Mouse (Mus musculus) Muller cell, postnatal 12 days (primary cell): ENCODE data around the gene Map7d2.

Source experiments
- DNase-seq: peaks from one replicate; pipeline ENCODE4 v3.0.0-alpha.2; 2015; ENCODE audit errors: inconsistent ontology term

Gene Map7d2

DNA sequence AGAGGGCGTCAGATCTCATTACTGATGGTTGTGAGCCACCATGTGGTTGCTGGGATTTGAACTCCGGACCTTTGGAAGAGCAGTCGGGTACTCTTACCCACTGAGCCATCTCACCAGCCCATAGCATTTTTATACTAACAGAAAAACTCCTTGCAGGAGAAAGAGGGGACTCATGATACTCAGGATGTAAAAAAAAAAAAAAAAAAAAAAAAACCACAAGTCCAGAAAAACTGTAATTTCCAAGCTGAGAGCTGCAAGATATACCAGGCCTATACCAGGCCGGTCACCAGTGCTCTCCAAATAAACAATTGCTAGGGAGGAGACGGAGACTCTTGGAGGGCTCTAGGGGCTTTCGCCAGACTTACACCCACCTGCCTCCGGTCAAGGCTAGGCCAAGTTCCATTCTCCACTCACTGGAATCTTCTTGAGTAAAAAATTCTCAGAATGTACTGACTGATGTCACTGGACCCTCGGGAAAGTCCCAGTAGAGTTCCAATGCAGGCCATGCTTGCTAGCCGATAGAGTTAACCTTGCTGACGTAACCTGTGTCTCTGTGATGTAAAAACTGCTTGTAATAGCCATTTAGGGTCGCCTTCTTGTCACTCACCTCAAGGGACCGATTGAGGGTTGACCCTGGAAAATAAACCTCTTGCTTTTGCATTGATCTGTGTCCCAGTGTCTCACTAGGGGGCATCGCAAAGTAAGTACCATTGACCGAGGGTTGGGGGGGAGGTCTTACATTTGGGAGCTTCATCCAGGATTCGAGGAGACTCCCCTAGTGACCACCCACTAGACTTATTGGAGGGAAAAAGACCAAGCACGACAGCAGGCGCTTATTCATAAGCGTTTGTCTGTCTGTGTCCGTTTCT is 95.7 kb downstream of the Map7d2 start:
- no peak for DNase-seq

GRCm38 (mm10) chrX:159510716-159511051 is 96.3 kb downstream of the Map7d2 start:
- DNase-seq = no peak

GRCm38 (mm10) chrX:159515599-159515998 is 101.2 kb downstream of the Map7d2 start:
- no peak for DNase-seq

GRCm38 (mm10) chrX:159521780-159522179 is 107.4 kb downstream of the Map7d2 start:
- DNase-seq = no peak

DNA sequence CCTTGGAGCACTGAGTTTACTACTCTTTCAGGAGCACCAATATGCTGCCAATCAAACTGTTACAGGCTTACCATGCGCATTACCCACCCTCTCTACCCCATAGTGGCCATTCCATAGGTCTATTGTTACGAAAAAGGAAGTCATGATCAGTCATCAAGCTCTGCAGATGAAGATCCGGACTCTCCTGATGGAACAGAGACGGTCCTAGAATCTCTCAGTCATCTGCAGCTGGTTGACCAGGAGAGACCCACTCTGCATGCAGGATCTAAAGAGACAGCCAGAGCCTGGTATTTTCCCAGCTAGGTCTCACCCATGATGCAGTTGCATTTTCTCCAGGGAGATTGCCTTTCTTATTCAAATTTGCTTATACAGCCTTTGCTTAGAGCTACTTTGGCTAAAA is 108.3 kb downstream of the Map7d2 start:
- DNase-seq = no peak

DNA sequence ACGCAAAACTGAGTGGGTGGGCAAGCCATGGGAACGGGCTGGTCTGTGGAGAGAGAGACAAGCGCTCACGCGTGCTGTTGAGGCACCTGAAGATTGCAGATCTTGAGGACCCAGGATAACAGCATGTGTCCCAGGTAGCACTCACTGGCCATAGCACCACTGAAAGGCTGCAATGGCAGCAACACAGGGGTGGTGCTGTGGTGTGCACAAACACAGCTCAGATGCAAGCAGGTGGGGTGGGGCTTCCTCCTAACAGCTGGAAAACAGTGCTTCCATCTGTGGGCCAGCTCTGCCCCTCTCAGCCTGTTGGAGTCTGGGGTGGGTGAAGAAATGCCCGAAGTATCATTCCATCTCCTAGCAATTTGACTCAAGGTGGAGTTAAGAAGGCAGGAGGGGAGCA is 112.0 kb downstream of the Map7d2 start, which contains the start of gene Bclaf3:
Gene Bclaf3 (plus strand): TSS at position 301 of the 400 bp plus-strand sequence.
- DNase-seq = no peak

GRCm38 (mm10) chrX:159532427-159532810 is 118.0 kb downstream of the Map7d2 start:
- peak; percentile 99 for DNase-seq

- DNase-seq = peak; percentile 24
Observed at GRCm38 (mm10) chrX:159532811-159533462, 118.6 kb downstream of the Map7d2 start.

DNA sequence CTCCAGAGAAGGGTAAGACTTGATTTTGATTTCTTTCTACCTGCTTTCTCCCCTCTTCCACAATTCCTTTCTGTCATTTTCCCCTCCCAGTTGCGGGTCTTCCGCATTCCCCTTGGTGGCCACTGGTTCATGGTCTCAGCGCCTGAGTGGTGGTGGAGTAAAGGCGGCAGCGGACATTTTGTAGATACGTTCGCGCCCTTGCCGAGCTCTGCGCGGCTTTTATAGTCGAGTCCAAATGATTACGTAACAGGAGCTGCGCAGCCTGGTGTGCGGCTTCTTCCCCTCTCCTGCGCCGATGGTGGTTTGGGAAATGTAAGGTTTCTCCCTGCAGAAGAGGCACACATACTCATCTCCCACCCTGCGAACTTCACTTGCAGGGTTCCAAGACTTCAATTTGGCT is 127.6 kb downstream of the Map7d2 start:
- no peak for DNase-seq

DNA sequence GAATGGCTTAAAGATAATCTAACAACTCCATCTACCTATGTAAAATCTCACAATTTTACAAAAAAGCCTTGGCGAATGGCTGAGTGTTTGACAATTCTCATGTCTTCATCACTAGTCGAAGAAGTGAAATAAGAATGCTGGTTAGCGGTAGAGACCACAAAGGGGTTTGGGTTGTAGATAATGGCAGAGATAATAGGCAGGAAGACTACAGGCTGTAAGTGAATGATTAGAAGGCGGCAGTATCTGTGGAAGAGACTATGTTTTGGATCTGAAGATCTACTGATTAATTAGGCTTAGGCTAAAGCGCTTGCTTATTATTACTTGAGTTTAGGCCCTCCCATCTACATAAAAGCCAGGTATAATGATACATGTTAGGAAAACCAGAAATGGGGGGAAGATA is 132.7 kb downstream of the Map7d2 start:
- DNase-seq = no peak
